Mouse (Mus musculus): ENCODE results near the gene Gabra5. TPM values are rescaled to one million over a fixed set of nuclear protein-coding genes. Genes with fewer than 3 reads are reported as not detected.

The Gabra5 gene
- 1.6 and 1.8 TPM in 2 replicates for polyA plus RNA-seq (2016; fragmentation: Nextera tagmentation; extraction: Ambion mirVana)

DNA sequence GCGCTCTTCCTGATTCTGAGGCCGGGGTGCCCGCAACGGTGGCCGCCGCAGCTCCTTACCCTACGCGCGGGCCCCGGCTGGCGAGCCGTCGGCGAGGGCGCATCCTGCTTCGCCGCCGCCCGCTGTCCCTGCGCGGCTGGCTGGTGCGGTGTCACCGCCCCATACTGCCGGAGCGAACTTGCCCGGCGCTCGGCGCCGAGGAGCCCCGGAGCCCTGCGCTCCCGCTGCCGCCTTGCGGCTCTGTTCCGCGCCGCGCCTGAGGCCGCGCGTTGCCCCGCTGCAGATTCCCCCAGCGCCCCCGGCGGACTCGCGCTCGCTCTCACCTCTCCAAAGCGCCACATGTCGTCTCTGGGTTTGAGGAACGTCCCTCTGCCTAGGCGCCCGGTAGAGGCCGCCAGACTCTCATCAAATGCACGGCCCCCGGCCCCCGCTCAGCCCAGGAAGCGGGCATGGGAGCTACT, at the start of gene Gabra5:
TSS of gene Gabra5 (minus strand) at position 379 of the 461 bp plus-strand sequence.
- peak within 1 kb of the TSS; percentile 45 for H3K4me3 ChIP-seq
- 0 out of 2 replicates have a peak within 1 kb of the TSS, but pooled peaks have one; percentile 32 for H3K9ac ChIP-seq (replicated peaks)
- no peaks in the 10 kb centered on the region for H3K9me3 ChIP-seq
- H3K27ac ChIP-seq (replicated peaks): no peak within 1 kb of the TSS
- WGBS: under 1% methylated on average over 52 of the region's 59 CpGs
- H3K4me1 ChIP-seq: peaks cover 12% of the 10 kb centered on the region
- H3K36me3 ChIP-seq: no peaks in the 10 kb centered on the region
- H3K27me3 ChIP-seq: peaks cover 46% of the 10 kb centered on the region
- peak within 1 kb of the TSS; percentile 77 for H3K4me2 ChIP-seq (replicated peaks)
- peak; percentile 82 for ATAC-seq (ENCODE audit: low FRiP score, low read depth)

DNA sequence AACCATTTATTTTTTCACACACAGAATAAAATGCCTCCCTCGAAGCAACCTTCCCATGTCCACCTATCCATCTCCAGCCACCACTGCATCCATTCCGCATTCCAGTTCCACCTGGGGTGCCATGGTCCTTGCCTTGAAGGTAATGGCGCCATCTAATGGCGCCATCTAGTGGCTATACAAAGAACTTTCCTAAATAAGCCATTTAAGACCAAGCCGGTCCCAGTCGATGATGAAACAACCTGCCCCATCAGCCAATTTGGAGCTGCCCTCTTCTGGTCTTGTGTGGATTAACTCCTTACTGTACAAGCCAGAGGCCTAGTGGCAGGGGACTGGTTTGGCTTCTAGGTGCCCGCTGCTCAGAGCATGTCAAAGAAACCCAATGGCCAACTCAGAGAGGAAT, 28.7 kb upstream of the Gabra5 start:
- 25% methylated on average over 7 of the region's 7 CpGs for WGBS
- Histone ChIP-seq H3K36me3 (no peaks in the 10 kb centered on the region), H3K4me1 (no peaks in the 10 kb centered on the region), H3K27ac (replicated peaks) (no peak overlapping the region), H3K27me3 (no peaks in the 10 kb centered on the region), H3K4me2 (replicated peaks) (no peak overlapping the region), H3K4me3 (no peak overlapping the region), H3K9me3 (no peaks in the 10 kb centered on the region), H3K9ac (replicated peaks) (no peak overlapping the region)
- peak; percentile 44 for ATAC-seq (ENCODE audit: low FRiP score, low read depth)

DNA sequence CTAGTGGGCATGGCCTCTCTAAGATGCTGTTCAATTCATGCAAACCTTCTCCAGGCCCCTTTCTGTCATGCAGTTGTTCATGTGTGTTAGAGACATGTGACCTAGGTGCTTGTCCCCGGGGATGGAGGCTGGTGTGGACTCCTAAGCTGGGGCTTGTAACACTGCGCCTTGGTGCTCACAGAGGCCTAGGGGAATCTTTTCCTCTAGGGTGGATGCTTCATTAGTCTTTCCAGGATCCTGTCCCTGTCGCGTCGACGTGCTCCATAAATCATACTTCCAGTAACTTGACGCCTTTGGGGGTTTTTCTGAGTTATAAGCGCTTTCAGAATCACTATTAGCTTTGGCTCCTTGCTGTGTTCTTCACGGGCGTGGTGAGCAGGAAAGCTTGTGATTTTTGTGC, 22.8 kb upstream of the Gabra5 start:
- H3K9me3 ChIP-seq: no peaks in the 10 kb centered on the region
- no peaks in the 10 kb centered on the region for H3K36me3 ChIP-seq
- H3K27ac ChIP-seq (replicated peaks): no peak overlapping the region
- H3K4me3 ChIP-seq: no peak overlapping the region
- 87% methylated on average over 10 of the region's 10 CpGs for WGBS
- H3K4me1 ChIP-seq: no peaks in the 10 kb centered on the region
- no peak overlapping the region for H3K9ac ChIP-seq (replicated peaks)
- H3K27me3 ChIP-seq: no peaks in the 10 kb centered on the region
- ATAC-seq (ENCODE audit: low FRiP score, low read depth): no peak
- no peak overlapping the region for H3K4me2 ChIP-seq (replicated peaks)

DNA sequence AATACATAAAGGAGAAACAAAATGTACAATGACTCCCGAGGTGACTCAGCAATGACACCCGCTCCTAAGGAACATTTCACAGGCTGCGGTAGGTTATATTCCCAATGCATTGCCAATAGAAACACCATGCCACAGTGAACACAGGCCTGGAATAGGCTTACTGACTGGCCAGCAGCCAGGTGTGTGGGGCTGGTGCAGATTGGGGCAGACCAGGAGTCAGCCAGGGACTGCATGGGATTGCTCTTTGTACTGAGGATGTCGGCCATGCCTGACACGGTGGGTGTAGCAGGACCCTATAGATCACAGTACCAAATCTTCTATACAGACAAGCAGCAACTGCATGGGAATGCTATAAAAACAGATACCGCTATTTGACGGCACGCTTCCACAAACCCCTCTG, 20.1 kb upstream of the Gabra5 start:
- no peak overlapping the region for H3K9ac ChIP-seq (replicated peaks)
- H3K36me3 ChIP-seq: no peaks in the 10 kb centered on the region
- WGBS: 88% methylated on average over 8 of the region's 8 CpGs
- no peaks in the 10 kb centered on the region for H3K27me3 ChIP-seq
- no peak overlapping the region for H3K4me3 ChIP-seq
- H3K4me2 ChIP-seq (replicated peaks): no peak overlapping the region
- ATAC-seq (ENCODE audit: low FRiP score, low read depth): no peak
- H3K27ac ChIP-seq (replicated peaks): no peak overlapping the region
- no peaks in the 10 kb centered on the region for H3K9me3 ChIP-seq
- H3K4me1 ChIP-seq: no peaks in the 10 kb centered on the region

DNA sequence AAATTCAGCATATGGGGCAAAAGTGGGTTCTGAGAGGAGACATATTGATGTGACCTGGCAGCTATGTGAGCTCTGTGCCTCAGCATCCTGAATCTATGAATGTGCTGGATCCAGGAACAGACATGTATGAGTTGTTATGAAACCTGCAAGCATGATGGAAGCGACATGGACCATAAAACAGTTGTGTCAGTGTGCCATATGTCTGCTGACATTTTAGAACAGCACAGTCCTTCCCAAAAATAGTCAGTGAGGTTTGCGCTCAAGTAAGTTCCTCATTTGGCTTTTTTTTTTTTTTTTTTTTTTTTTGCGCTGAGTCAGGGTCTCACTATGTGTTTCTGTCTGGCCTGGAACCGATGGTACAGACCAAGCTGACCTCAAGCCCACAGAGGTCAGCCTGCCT, 19.6 kb upstream of the Gabra5 start:
- Histone ChIP-seq H3K9ac (replicated peaks) (no peak overlapping the region), H3K27me3 (no peaks in the 10 kb centered on the region), H3K27ac (replicated peaks) (no peak overlapping the region), H3K9me3 (no peaks in the 10 kb centered on the region), H3K36me3 (no peaks in the 10 kb centered on the region), H3K4me2 (replicated peaks) (no peak overlapping the region), H3K4me3 (no peak overlapping the region), H3K4me1 (no peaks in the 10 kb centered on the region)
- WGBS: 88% methylated on average over 4 of the region's 4 CpGs
- ATAC-seq (ENCODE audit: low FRiP score, low read depth): no peak

DNA sequence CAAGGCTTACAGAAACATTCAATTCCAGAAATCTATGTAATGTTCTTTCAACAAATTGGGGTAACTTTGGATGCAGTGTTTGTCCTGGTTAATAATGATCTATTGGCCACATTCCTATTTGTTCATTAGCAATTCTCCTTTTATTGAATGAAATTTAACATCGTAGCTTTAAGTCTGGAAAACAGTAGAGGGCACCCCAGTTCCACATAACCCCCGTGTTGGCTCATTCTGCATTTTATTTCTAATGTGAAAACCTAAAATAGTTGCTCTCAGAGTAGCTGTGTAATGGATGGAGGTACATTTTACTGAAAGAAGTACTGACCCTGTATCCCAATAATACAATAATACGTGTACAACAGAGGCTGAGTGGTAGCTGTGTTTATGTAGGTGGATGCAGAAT, 3.1 kb upstream of the Gabra5 start:
- no peaks in the 10 kb centered on the region for H3K36me3 ChIP-seq
- 36% methylated on average over 3 of the region's 3 CpGs for WGBS
- peaks cover 12% of the 10 kb centered on the region for H3K4me1 ChIP-seq
- no peak overlapping the region for H3K4me2 ChIP-seq (replicated peaks)
- ATAC-seq (ENCODE audit: low FRiP score, low read depth): no peak
- H3K9ac ChIP-seq (replicated peaks): no peak overlapping the region
- no peak overlapping the region for H3K27ac ChIP-seq (replicated peaks)
- H3K9me3 ChIP-seq: no peaks in the 10 kb centered on the region
- peaks cover 35% of the 10 kb centered on the region for H3K27me3 ChIP-seq
- no peak overlapping the region for H3K4me3 ChIP-seq

DNA sequence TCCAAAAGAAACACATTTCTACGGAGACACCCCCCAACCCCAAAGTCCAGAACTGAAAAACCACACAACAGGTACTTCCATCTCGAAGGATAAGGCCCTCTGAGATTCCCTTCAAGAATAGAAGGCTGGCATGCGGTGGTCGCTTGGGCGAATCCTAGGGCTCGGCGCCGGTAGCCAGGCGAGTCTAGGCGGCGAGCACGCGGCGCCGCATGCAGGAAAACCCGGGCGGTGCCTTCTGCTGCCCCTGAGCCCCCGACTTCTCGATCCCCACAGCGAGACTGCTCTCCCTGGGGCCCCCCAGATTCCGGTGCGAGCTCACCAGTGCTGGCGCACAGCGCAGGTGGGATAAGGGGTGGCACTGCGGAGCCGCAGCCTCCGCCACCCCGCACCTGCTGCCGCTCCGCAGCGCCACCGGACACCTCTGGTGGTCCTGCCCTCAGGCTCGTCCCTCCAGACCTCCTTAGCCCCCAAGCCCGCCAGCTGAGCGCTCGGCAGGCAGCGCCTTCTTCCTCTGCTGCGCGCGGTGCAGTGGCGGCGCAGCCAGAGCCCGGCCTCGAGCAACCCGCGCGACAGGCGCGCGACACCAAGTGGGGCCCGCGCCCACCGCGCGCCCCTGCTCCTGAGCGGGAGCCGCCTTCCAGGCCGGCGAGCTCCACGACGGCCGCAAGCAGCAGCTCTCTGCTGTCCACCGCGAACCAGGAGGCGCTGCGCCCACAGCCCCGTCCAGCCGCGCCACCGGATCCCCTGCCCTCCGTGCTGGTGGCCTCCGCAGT, 813 bp downstream of the Gabra5 start:
- no peaks in the 10 kb centered on the region for H3K9me3 ChIP-seq
- H3K27me3 ChIP-seq: peaks cover 46% of the 10 kb centered on the region
- H3K27ac ChIP-seq (replicated peaks): no peak overlapping the region
- H3K9ac ChIP-seq (replicated peaks): 0 out of 2 replicates have a peak overlapping the region, but pooled peaks have one; percentile 32
- peaks cover 12% of the 10 kb centered on the region for H3K4me1 ChIP-seq
- under 1% methylated on average over 70 of the region's 72 CpGs for WGBS
- H3K4me3 ChIP-seq: peak overlapping the region; percentile 45
- peak overlapping the region; percentile 77 for H3K4me2 ChIP-seq (replicated peaks)
- H3K36me3 ChIP-seq: no peaks in the 10 kb centered on the region
- ATAC-seq (ENCODE audit: low FRiP score, low read depth): peak; percentile 68

DNA sequence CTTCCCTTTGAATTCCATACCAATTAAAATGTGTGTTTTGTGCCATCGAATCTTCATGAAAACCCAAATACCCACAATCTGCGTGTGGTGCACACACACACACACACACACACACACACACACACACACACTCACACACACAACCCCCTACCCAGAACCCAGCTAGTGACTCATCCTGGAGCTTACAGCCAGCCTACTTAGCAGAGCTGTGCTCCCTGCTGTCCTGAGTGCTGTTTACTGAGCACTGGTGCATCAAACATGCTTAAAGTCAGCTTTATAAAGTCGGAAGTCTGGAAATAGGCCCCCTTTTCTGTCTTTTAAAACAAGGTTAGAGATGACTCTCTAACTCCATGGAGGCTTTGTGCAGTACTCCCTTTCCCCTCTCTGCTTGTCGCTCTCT, 7.0 kb downstream of the Gabra5 start:
- Histone ChIP-seq H3K4me2 (replicated peaks) (no peak overlapping the region), H3K36me3 (no peaks in the 10 kb centered on the region), H3K27me3 (peaks cover 9% of the 10 kb centered on the region), H3K4me1 (no peaks in the 10 kb centered on the region), H3K4me3 (no peak overlapping the region), H3K9me3 (no peaks in the 10 kb centered on the region), H3K27ac (replicated peaks) (no peak overlapping the region), H3K9ac (replicated peaks) (no peak overlapping the region)
- WGBS: 71% methylated on average over 4 of the region's 4 CpGs
- no peak for ATAC-seq (ENCODE audit: low FRiP score, low read depth)

DNA sequence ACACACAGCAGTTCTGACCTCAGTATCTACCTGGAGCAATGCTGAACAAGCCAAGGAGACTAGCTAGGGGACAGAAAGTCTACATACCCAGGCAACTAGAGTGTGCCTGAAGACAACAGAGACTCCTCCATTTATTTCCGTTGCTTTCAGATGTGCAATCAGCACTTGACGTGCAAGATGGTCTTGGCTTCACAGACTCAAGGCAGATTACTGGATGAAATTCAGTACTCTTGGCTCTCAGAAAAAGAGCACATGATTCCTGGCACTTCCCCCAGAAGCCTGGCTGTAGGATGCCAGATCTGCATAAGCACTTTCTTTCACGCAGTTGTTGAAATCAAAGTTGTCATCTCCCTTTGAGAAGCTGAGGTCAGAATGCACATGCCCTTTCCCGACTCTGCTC, 18.1 kb downstream of the Gabra5 start:
- no peaks in the 10 kb centered on the region for H3K9me3 ChIP-seq
- no peaks in the 10 kb centered on the region for H3K4me1 ChIP-seq
- no peak for ATAC-seq (ENCODE audit: low FRiP score, low read depth)
- no peak overlapping the region for H3K4me2 ChIP-seq (replicated peaks)
- 71% methylated on average over 4 of the region's 4 CpGs for WGBS
- H3K4me3 ChIP-seq: no peak overlapping the region
- H3K9ac ChIP-seq (replicated peaks): no peak overlapping the region
- H3K27me3 ChIP-seq: no peaks in the 10 kb centered on the region
- H3K36me3 ChIP-seq: no peaks in the 10 kb centered on the region
- H3K27ac ChIP-seq (replicated peaks): no peak overlapping the region

DNA sequence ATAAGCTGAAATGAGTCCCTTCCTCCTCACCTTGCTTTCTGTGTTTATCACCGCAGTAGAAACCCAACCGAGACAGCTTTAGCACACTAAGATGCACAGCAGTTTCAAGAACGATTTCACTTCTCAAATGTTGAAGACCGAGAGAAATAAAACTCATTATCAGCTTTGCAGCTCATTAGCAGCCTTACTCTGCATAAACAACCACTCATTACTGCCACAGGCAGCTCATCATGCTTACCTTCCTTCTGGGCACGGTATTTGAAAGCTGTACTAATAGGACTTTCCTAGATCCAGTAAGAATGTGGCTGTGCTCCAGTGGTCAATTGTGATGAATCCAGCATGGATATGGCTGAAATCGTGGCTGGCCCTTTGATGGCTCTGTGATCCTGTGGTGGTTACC, 23.0 kb downstream of the Gabra5 start:
- no peak overlapping the region for H3K27ac ChIP-seq (replicated peaks)
- H3K36me3 ChIP-seq: no peaks in the 10 kb centered on the region
- no peak overlapping the region for H3K4me2 ChIP-seq (replicated peaks)
- no peaks in the 10 kb centered on the region for H3K4me1 ChIP-seq
- H3K9me3 ChIP-seq: no peaks in the 10 kb centered on the region
- no peak overlapping the region for H3K9ac ChIP-seq (replicated peaks)
- ATAC-seq (ENCODE audit: low FRiP score, low read depth): no peak
- WGBS: 84% methylated on average over 6 of the region's 6 CpGs
- H3K27me3 ChIP-seq: no peaks in the 10 kb centered on the region
- no peak overlapping the region for H3K4me3 ChIP-seq

DNA sequence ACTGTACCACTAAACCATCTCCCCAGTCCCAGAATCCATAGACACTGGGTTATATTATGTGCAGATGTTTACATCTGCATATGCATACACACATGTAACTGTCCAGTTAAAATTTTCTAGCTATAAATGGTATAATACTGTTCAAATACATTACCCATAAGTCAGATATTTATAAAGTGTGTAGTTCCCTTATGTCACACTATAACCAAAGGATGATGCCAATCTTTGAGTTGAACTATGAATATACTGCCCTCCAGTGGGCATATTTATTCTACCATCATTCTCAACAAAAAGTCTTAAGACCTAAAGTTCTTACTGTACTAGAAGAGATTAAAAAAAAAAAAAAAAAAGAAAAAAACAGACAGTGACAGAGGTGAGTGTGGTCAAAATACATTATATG, 27.0 kb downstream of the Gabra5 start:
- H3K27me3 ChIP-seq: no peaks in the 10 kb centered on the region
- no peaks in the 10 kb centered on the region for H3K4me1 ChIP-seq
- H3K36me3 ChIP-seq: no peaks in the 10 kb centered on the region
- H3K9me3 ChIP-seq: no peaks in the 10 kb centered on the region
- H3K27ac ChIP-seq (replicated peaks): no peak overlapping the region
- no peak for ATAC-seq (ENCODE audit: low FRiP score, low read depth)
- no peak overlapping the region for H3K4me3 ChIP-seq
- H3K9ac ChIP-seq (replicated peaks): no peak overlapping the region
- H3K4me2 ChIP-seq (replicated peaks): no peak overlapping the region

DNA sequence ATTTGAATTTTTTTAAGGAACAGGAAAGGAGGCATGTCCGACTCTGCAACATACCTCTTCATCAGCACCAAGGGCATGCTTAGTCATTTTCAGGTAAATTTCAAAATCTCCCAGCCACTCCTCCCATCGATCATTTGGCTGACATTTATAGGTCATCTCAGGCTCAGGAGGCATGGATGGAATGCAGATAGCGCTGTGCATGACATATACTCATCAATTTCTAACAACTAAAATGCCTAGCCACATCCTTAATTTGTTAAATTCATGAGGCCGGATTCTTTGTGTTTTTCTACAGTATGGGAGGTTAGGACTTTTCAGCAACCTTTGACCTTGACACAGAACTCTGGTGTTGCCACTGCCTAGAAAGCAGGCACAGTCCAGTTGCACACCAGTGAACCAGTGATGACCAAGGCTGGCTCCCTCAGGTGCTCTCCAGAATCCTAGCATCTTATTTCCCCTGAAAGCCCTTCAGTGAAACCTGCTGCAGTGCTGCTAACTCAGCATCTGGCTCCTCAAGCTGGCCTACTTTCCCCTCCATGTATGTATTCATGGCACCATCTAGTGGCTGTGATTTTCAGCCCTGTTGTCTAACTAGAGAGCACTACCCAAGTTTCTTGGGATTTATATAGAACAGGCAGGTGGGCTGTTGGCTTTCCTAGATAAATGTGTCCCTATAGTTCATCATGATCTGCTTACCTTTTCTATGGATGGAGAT, 35.9 kb downstream of the Gabra5 start:
- Histone ChIP-seq H3K4me2 (replicated peaks) (no peak overlapping the region), H3K9ac (replicated peaks) (no peak overlapping the region), H3K4me3 (no peak overlapping the region), H3K27me3 (no peaks in the 10 kb centered on the region), H3K36me3 (no peaks in the 10 kb centered on the region), H3K27ac (replicated peaks) (no peak overlapping the region), H3K9me3 (no peaks in the 10 kb centered on the region), H3K4me1 (no peaks in the 10 kb centered on the region)
- WGBS: 80% methylated on average over 4 of the region's 4 CpGs
- ATAC-seq (ENCODE audit: low FRiP score, low read depth): peak; percentile 62

All from midbrain, embryonic 12.5 days (tissue).